In genomic region chr1:52800340-52800740, GRCm38 (mm10) we compare ENCODE assay signal across 10 mouse cellular contexts. TPM values are rescaled to one million over a fixed set of nuclear protein-coding genes. Genes with fewer than 3 reads are reported as not detected.
A peak's percentile ranks its signal among the peaks of the same experiment; 100 is the strongest.
DNase-seq lines count a peak whose midpoint lies in the region; ATAC-seq and TF ChIP-seq lines count a peak whose summit lies in the region.
"Had no signal": no experiment of that assay in that cellular context is flagged by ENCODE, and none has a peak within 500 bp of the region (broad histone marks: within the 10 kb centered on the region; RNA-seq: fewer than 3 reads in every experiment).

No protein-coding gene starts in this region.

- H3K27me3 ChIP-seq in kidney, postnatal 0 days (ENCODE audit: insufficient read depth, low read length): no peaks in the 10 kb centered on the region
- H3K27me3 ChIP-seq in heart, embryonic 12.5 days (replicated peaks): no peaks in the 10 kb centered on the region
- H3K27me3 ChIP-seq in thymus, adult 2 months (ENCODE audit: control insufficient read depth, insufficient read depth, low read length): no peaks in the 10 kb centered on the region
- H3K27me3 ChIP-seq in hindbrain, embryonic 12.5 days: no peaks in the 10 kb centered on the region
- H3K27me3 ChIP-seq: hindbrain, embryonic 15.5 days; neural tube, embryonic 13.5 days had no signal

- H3K36me3 ChIP-seq in kidney, postnatal 0 days (ENCODE audit: insufficient read depth, low read length): no peaks in the 10 kb centered on the region
- peaks cover 5% of the 10 kb centered on the region; the same call in 1 of the 2 replicates for H3K36me3 ChIP-seq in heart, embryonic 12.5 days
- no peaks in the 10 kb centered on the region for H3K36me3 ChIP-seq in thymus, adult 2 months (ENCODE audit: control insufficient read depth, insufficient read depth, low read length)
- H3K36me3 ChIP-seq in hindbrain, embryonic 12.5 days: 0 out of 2 replicates have a peak, but pooled peaks cover 4% of the 10 kb centered on the region
- H3K36me3 ChIP-seq: hindbrain, embryonic 15.5 days had no signal

- H3K4me2 ChIP-seq in kidney, postnatal 0 days (ENCODE audit: low read length): no peak overlapping the region
- H3K4me2 ChIP-seq in heart, embryonic 12.5 days: peak overlapping the region; percentile 40
- H3K4me2 ChIP-seq in hindbrain, embryonic 12.5 days (replicated peaks): no peak overlapping the region
- H3K4me2 ChIP-seq: hindbrain, embryonic 15.5 days; neural tube, embryonic 13.5 days had no signal

- no peak overlapping the region for H3K4me3 ChIP-seq in kidney, postnatal 0 days (replicated peaks; ENCODE audit: low read depth, low read length)
- H3K4me3 ChIP-seq in heart, embryonic 12.5 days: no peak overlapping the region
- H3K4me3 ChIP-seq in thymus, adult 2 months (ENCODE audit: control insufficient read depth, insufficient read depth, low read length): no peak overlapping the region
- H3K4me3 ChIP-seq in hindbrain, embryonic 12.5 days: no peak overlapping the region
- H3K4me3 ChIP-seq: hindbrain, embryonic 15.5 days; neural tube, embryonic 13.5 days had no signal

- no peak overlapping the region for H3K9ac ChIP-seq in kidney, postnatal 0 days (ENCODE audit: low read depth, low read length)
- H3K9ac ChIP-seq in heart, embryonic 12.5 days: no peak overlapping the region
- no peak overlapping the region for H3K9ac ChIP-seq in hindbrain, embryonic 12.5 days
- H3K9ac ChIP-seq: hindbrain, embryonic 15.5 days; neural tube, embryonic 13.5 days had no signal

- no peak for TF ChIP-seq POLR2A in thymus, adult 2 months (IDR thresholded peaks at IDR 0.05; ENCODE audit: control insufficient read depth, extremely low read depth, insufficient read depth, low read length, poor library complexity)

- peaks cover 22% of the 10 kb centered on the region for H3K4me1 ChIP-seq in kidney, postnatal 0 days (replicated peaks; ENCODE audit: insufficient read depth, low read length)
- H3K4me1 ChIP-seq in heart, embryonic 12.5 days (replicated peaks): peaks cover 30% of the 10 kb centered on the region
- peaks cover 14% of the 10 kb centered on the region for H3K4me1 ChIP-seq in thymus, adult 2 months (replicated peaks; ENCODE audit: control insufficient read depth, insufficient read depth, low read length)
- peaks cover 3% of the 10 kb centered on the region; the same call in 1 of the 2 replicates for H3K4me1 ChIP-seq in hindbrain, embryonic 12.5 days

- DNase-seq in kidney, postnatal 0 days (ENCODE audit: low spot score): peak; percentile 50
- DNase-seq in kidney, postnatal 36 days: no peak
- DNase-seq in lung, postnatal 36 days: peak; percentile 72
- peak; percentile 51 for DNase-seq in thymus, adult 2 months
- no peak for DNase-seq in urinary bladder, postnatal 4 days (ENCODE audit: low spot score in 2 of 2)
- DNase-seq in ovary, postnatal 14 days (ENCODE audit: low spot score): no peak

- no peaks in the 10 kb centered on the region for H3K9me3 ChIP-seq in kidney, postnatal 0 days (replicated peaks; ENCODE audit: low read length)
- H3K9me3 ChIP-seq in heart, embryonic 12.5 days (replicated peaks): no peaks in the 10 kb centered on the region
- H3K9me3 ChIP-seq in hindbrain, embryonic 12.5 days (replicated peaks): no peaks in the 10 kb centered on the region
- H3K9me3 ChIP-seq: hindbrain, embryonic 15.5 days; neural tube, embryonic 13.5 days had no signal

- ATAC-seq in kidney, postnatal 0 days (replicated peaks; ENCODE audit: low FRiP score, low read depth): no peak
- ATAC-seq in heart, embryonic 12.5 days (ENCODE audit: insufficient number of reproducible peaks, low FRiP score): no peak
- ATAC-seq in hindbrain, embryonic 12.5 days (ENCODE audit: low FRiP score): no peak

- TF ChIP-seq CTCF in kidney, postnatal 0 days (IDR thresholded peaks at IDR 0.05; ENCODE audit: low read depth): no peak
- TF ChIP-seq CTCF in thymus, adult 2 months (IDR thresholded peaks at IDR 0.05; ENCODE audit: borderline replicate concordance, control insufficient read depth, extremely low read depth, insufficient read depth, low read length, poor library complexity): no peak

- peak overlapping the region; percentile 51 for H3K27ac ChIP-seq in kidney, postnatal 0 days
- H3K27ac ChIP-seq in heart, embryonic 12.5 days (ENCODE audit: poor library complexity, severe bottlenecking): peak overlapping the region; percentile 25; the same call in 1 of the 2 replicates
- peak overlapping the region; percentile 95 for H3K27ac ChIP-seq in thymus, adult 2 months (ENCODE audit: control insufficient read depth, insufficient read depth, low read length)
- H3K27ac ChIP-seq in hindbrain, embryonic 12.5 days: no peak overlapping the region
- H3K27ac ChIP-seq: neural tube, embryonic 13.5 days had no signal

- 6% methylated on average over 3 of the region's 3 CpGs for WGBS in kidney, postnatal 0 days
- WGBS in heart, embryonic 12.5 days: 46% methylated on average over 3 of the region's 3 CpGs
- WGBS in thymus, adult 2 months: 0% methylated on average over 3 of the region's 3 CpGs
- WGBS in hindbrain, embryonic 12.5 days: 69% methylated on average over 3 of the region's 3 CpGs

RNA-seq across cellular contexts. Expression of gene Inpp1, which starts 17.1 kb away (rescaled TPM):
- polyA plus RNA-seq in kidney, postnatal 0 days (2015; fragmentation: Nextera tagmentation; extraction: Ambion mirVana): 16.3 and 16.9 TPM in 2 replicates
- 17.1 and 17.7 TPM in 2 replicates for polyA plus RNA-seq in heart, embryonic 12.5 days (2016; fragmentation: Nextera tagmentation; extraction: Ambion mirVana)
- polyA plus RNA-seq in thymus, adult 2 months (2012; rRNA removed): 29.4 and 33.8 TPM in 2 replicates
- polyA plus RNA-seq in hindbrain, embryonic 12.5 days (2016; fragmentation: Nextera tagmentation; extraction: Ambion mirVana): 15.7 and 21.0 TPM in 2 replicates

RNA-seq across cellular contexts. Expression of gene Hibch, which starts 44.4 kb away (rescaled TPM):
- polyA plus RNA-seq in kidney, postnatal 0 days (2015; fragmentation: Nextera tagmentation; extraction: Ambion mirVana): 29.4 and 30.7 TPM in 2 replicates
- polyA plus RNA-seq in heart, embryonic 12.5 days (2016; fragmentation: Nextera tagmentation; extraction: Ambion mirVana): 28.2 and 31.9 TPM in 2 replicates
- polyA plus RNA-seq in thymus, adult 2 months (2012; rRNA removed): 22.7 and 23.9 TPM in 2 replicates
- 32.0 and 32.6 TPM in 2 replicates for polyA plus RNA-seq in hindbrain, embryonic 12.5 days (2016; fragmentation: Nextera tagmentation; extraction: Ambion mirVana)

Comparison
In these comparisons a context has a peak if more than half of its experiments do, and no peak if none do; other contexts are left out.
1. DNase-seq: peak in kidney, postnatal 0 days (single experiment), lung, postnatal 36 days (single experiment) and thymus, adult 2 months (single experiment); none in kidney, postnatal 36 days (0 of 2), urinary bladder, postnatal 4 days (0 of 2) and ovary, postnatal 14 days (single experiment).